Mouse (Mus musculus): ENCODE measurements around the gene Gm21992. TPM values are rescaled to one million over a fixed set of nuclear protein-coding genes. Genes with fewer than 3 reads are reported as not detected.
"Not testable (repeated sequence)": the region's sequence is repeated elsewhere in the genome, so short reads cannot be mapped to it uniquely, and the experiment has no call there.

Gene Gm21992
- polyA plus RNA-seq, 1 experiment from 2014 or later, result 47.3 TPM

- Histone ChIP-seq H3K27me3 (no peaks in the 10 kb centered on the region), H3K4me2 (replicated peaks) (no peak overlapping the region), H3K36me3 (peaks cover 83% of the 10 kb centered on the region), H3K9ac (replicated peaks) (no peak overlapping the region), H3K4me3 (no peak overlapping the region), H3K27ac (replicated peaks) (no peak overlapping the region), H3K9me3 (no peaks in the 10 kb centered on the region), H3K4me1 (no peaks in the 10 kb centered on the region)
- ATAC-seq (ENCODE audit: low FRiP score, low read depth), result no peak
- 92% methylated on average over 3 of the region's 3 CpGs for WGBS
Measured at GRCm38 (mm10) chr19:4772785-4773184, 38.6 kb downstream of the Gm21992 start.

- H3K9ac ChIP-seq (replicated peaks), result no peak overlapping the region
- no peak overlapping the region for H3K27ac ChIP-seq (replicated peaks)
- no peak overlapping the region for H3K4me3 ChIP-seq
- no peak for ATAC-seq (ENCODE audit: low FRiP score, low read depth)
- H3K4me1 ChIP-seq, result peaks cover 6% of the 10 kb centered on the region
- H3K36me3 ChIP-seq, result peaks cover 87% of the 10 kb centered on the region
- H3K4me2 ChIP-seq (replicated peaks), result no peak overlapping the region
- no peaks in the 10 kb centered on the region for H3K9me3 ChIP-seq
- no peaks in the 10 kb centered on the region for H3K27me3 ChIP-seq
- 86% methylated on average over 12 of the region's 12 CpGs for WGBS
Measured at GRCm38 (mm10) chr19:4767507-4768148, 43.8 kb downstream of the Gm21992 start.

- Histone ChIP-seq H3K27ac (replicated peaks) (no peak overlapping the region), H3K9me3 (no peaks in the 10 kb centered on the region), H3K36me3 (peaks cover 73% of the 10 kb centered on the region), H3K9ac (replicated peaks) (no peak overlapping the region), H3K4me3 (peak overlapping the region; percentile 12; the same call in 1 of the 2 replicates), H3K27me3 (no peaks in the 10 kb centered on the region), H3K4me1 (peaks cover 26% of the 10 kb centered on the region), H3K4me2 (replicated peaks) (no peak overlapping the region)
- ATAC-seq (ENCODE audit: low FRiP score, low read depth), result no peak
- WGBS, result 76% methylated on average over 1 of the region's 1 CpGs
Measured at GRCm38 (mm10) chr19:4762876-4763275, 48.5 kb downstream of the Gm21992 start.

- 91% methylated on average over 8 of the region's 8 CpGs for WGBS
- not testable (repeated sequence) for H3K27ac ChIP-seq (replicated peaks); H3K27me3 ChIP-seq; ATAC-seq (ENCODE audit: low FRiP score, low read depth); H3K4me3 ChIP-seq; H3K9me3 ChIP-seq; H3K9ac ChIP-seq (replicated peaks)
- Histone ChIP-seq H3K36me3 (peaks cover 57% of the 10 kb centered on the region), H3K4me1 (peaks cover 31% of the 10 kb centered on the region), H3K4me2 (replicated peaks) (peak overlapping the region; percentile 10)
Measured at GRCm38 (mm10) chr19:4760544-4760943, 50.9 kb downstream of the Gm21992 start.

- no peak for ATAC-seq (ENCODE audit: low FRiP score, low read depth)
- peak overlapping the region; percentile 97 for H3K27ac ChIP-seq (replicated peaks)
- no peaks in the 10 kb centered on the region for H3K27me3 ChIP-seq
- peaks cover 27% of the 10 kb centered on the region for H3K4me1 ChIP-seq
- peak overlapping the region; percentile 69 for H3K4me3 ChIP-seq
- WGBS, result 7% methylated on average over 9 of the region's 9 CpGs
- H3K9me3 ChIP-seq, result no peaks in the 10 kb centered on the region
- H3K9ac ChIP-seq (replicated peaks), result peak overlapping the region; percentile 84
- H3K4me2 ChIP-seq (replicated peaks), result peak overlapping the region; percentile 75
- H3K36me3 ChIP-seq, result peaks cover 37% of the 10 kb centered on the region
Measured at GRCm38 (mm10) chr19:4756921-4757320, 54.5 kb downstream of the Gm21992 start.

- Histone ChIP-seq H3K9ac (replicated peaks) (peak within 1 kb of the TSS; percentile 84), H3K4me1 (peaks cover 27% of the 10 kb centered on the region), H3K4me3 (peak within 1 kb of the TSS; percentile 69), H3K27me3 (no peaks in the 10 kb centered on the region), H3K27ac (replicated peaks) (peak within 1 kb of the TSS; percentile 97), H3K36me3 (peaks cover 37% of the 10 kb centered on the region), H3K4me2 (replicated peaks) (peak within 1 kb of the TSS; percentile 75), H3K9me3 (no peaks in the 10 kb centered on the region)
- WGBS, result under 1% methylated on average over 65 of the region's 65 CpGs
- peak; percentile 97 for ATAC-seq (ENCODE audit: low FRiP score, low read depth)
Measured at GRCm38 (mm10) chr19:4756193-4756911, 55.1 kb downstream of the Gm21992 start, which contains the start of gene Rbm4b. Gene Rbm4b (plus strand): TSS chr19:4756497.

- Histone ChIP-seq H3K4me2 (replicated peaks) (peak overlapping the region; percentile 75), H3K27ac (replicated peaks) (peak overlapping the region; percentile 97), H3K9me3 (no peaks in the 10 kb centered on the region), H3K4me3 (peak overlapping the region; percentile 69), H3K27me3 (no peaks in the 10 kb centered on the region), H3K4me1 (peaks cover 24% of the 10 kb centered on the region), H3K9ac (replicated peaks) (peak overlapping the region; percentile 43), H3K36me3 (peaks cover 37% of the 10 kb centered on the region)
- peak; percentile 68 for ATAC-seq (ENCODE audit: low FRiP score, low read depth)
- 0% methylated on average over 10 of the region's 10 CpGs for WGBS
Measured at GRCm38 (mm10) chr19:4755565-4756192, 55.7 kb downstream of the Gm21992 start.

- Histone ChIP-seq H3K36me3 (peaks cover 79% of the 10 kb centered on the region), H3K9me3 (no peaks in the 10 kb centered on the region), H3K27ac (replicated peaks) (no peak overlapping the region), H3K27me3 (no peaks in the 10 kb centered on the region), H3K9ac (replicated peaks) (no peak overlapping the region), H3K4me1 (no peaks in the 10 kb centered on the region), H3K4me2 (replicated peaks) (no peak overlapping the region), H3K4me3 (no peak overlapping the region)
- WGBS, result 83% methylated on average over 6 of the region's 6 CpGs
- no peak for ATAC-seq (ENCODE audit: low FRiP score, low read depth)
Measured at GRCm38 (mm10) chr19:4749975-4750374, 61.4 kb downstream of the Gm21992 start.

GRCm38 (mm10) chr19:4748493-4748892 lies 62.9 kb downstream of the Gm21992 start:
- H3K4me1 ChIP-seq, result no peaks in the 10 kb centered on the region
- no peak overlapping the region for H3K27ac ChIP-seq (replicated peaks)
- WGBS, result 90% methylated on average over 10 of the region's 10 CpGs
- no peaks in the 10 kb centered on the region for H3K27me3 ChIP-seq
- no peak for ATAC-seq (ENCODE audit: low FRiP score, low read depth)
- H3K9ac ChIP-seq (replicated peaks), result no peak overlapping the region
- no peaks in the 10 kb centered on the region for H3K9me3 ChIP-seq
- H3K4me3 ChIP-seq, result no peak overlapping the region
- no peak overlapping the region for H3K4me2 ChIP-seq (replicated peaks)
- peaks cover 91% of the 10 kb centered on the region for H3K36me3 ChIP-seq

- H3K9me3 ChIP-seq, result no peaks in the 10 kb centered on the region
- H3K27me3 ChIP-seq, result no peaks in the 10 kb centered on the region
- 92% methylated on average over 9 of the region's 9 CpGs for WGBS
- H3K4me1 ChIP-seq, result no peaks in the 10 kb centered on the region
- H3K27ac ChIP-seq (replicated peaks), result no peak overlapping the region
- H3K4me2 ChIP-seq (replicated peaks), result no peak overlapping the region
- no peak overlapping the region for H3K9ac ChIP-seq (replicated peaks)
- ATAC-seq (ENCODE audit: low FRiP score, low read depth), result no peak
- no peak overlapping the region for H3K4me3 ChIP-seq
- H3K36me3 ChIP-seq, result peaks cover 87% of the 10 kb centered on the region
Measured at GRCm38 (mm10) chr19:4747631-4748312, 63.6 kb downstream of the Gm21992 start.

GRCm38 (mm10) chr19:4746611-4747010 lies 64.8 kb downstream of the Gm21992 start:
- no peak overlapping the region for H3K4me3 ChIP-seq
- no peak for ATAC-seq (ENCODE audit: low FRiP score, low read depth)
- H3K4me1 ChIP-seq, result no peaks in the 10 kb centered on the region
- H3K9me3 ChIP-seq, result no peaks in the 10 kb centered on the region
- H3K27ac ChIP-seq (replicated peaks), result no peak overlapping the region
- 86% methylated on average over 14 of the region's 14 CpGs for WGBS
- H3K9ac ChIP-seq (replicated peaks), result no peak overlapping the region
- no peaks in the 10 kb centered on the region for H3K27me3 ChIP-seq
- no peak overlapping the region for H3K4me2 ChIP-seq (replicated peaks)
- H3K36me3 ChIP-seq, result peaks cover 89% of the 10 kb centered on the region

GRCm38 (mm10) chr19:4745681-4746080 lies 65.7 kb downstream of the Gm21992 start:
- 91% methylated on average over 10 of the region's 10 CpGs for WGBS
- peaks cover 86% of the 10 kb centered on the region for H3K36me3 ChIP-seq
- H3K4me2 ChIP-seq (replicated peaks), result no peak overlapping the region
- no peaks in the 10 kb centered on the region for H3K27me3 ChIP-seq
- no peak overlapping the region for H3K9ac ChIP-seq (replicated peaks)
- H3K27ac ChIP-seq (replicated peaks), result no peak overlapping the region
- H3K4me3 ChIP-seq, result no peak overlapping the region
- ATAC-seq (ENCODE audit: low FRiP score, low read depth), result no peak
- H3K4me1 ChIP-seq, result no peaks in the 10 kb centered on the region
- no peaks in the 10 kb centered on the region for H3K9me3 ChIP-seq

Data from midbrain, embryonic 12.5 days (tissue).